21 mouse cellular contexts compared by ENCODE assay signal in the genomic region with DNA sequence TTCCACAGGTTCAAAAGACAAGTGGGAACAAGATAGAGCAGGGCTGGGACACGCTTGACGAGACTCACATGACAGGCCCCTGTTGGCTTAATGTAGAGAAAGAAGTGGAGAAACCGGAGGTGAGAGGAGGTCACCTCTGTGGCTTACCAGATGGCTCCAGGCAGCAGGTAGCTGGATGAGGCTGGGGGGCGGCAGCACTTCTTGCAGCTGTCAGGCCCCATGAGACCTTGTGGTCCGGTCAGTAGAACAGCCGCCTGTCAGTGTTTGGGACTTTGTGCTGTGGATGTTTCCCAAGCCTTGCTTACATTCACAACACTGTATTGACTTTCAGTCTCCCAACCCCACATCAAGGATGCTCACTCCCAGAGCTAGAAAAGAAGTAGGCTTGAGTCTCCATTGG.
DNase-seq lines count a peak whose midpoint lies in the region; TF ChIP-seq lines count a peak whose summit lies in the region.
"Had no signal": no experiment of that assay in that cellular context is flagged by ENCODE, and none has a peak within 500 bp of the region (broad histone marks: within the 10 kb centered on the region; RNA-seq: fewer than 3 reads in every experiment).

No protein-coding gene starts in this region.

- H3K9me3 ChIP-seq in CH12.LX (replicated peaks; ENCODE audit: low read length), result no peaks in the 10 kb centered on the region
- H3K9me3 ChIP-seq: embryonic facial prominence, embryonic 13.5 days; heart, embryonic 12.5 days; heart, embryonic 15.5 days had no signal

- no peak for TF ChIP-seq EP300 in CH12.LX (IDR thresholded peaks at IDR 0.05; ENCODE audit: low read length)

- peaks cover 0 to 10% of the 10 kb centered on the region in 2 experiments; a peak in 2 of 4 replicates for H3K4me1 ChIP-seq in CH12.LX (ENCODE audit: control insufficient read depth in 1 of 2, insufficient read depth in 2 of 2)

- dilution Hi-C loops in CH12.LX (cut with MboI; ENCODE audit: extremely low pct_ligation_motif_present, extremely low pct_unique_long_range_greater_than_20kb, low sequenced_read_pairs), result no loop called here

- H3K4me2 ChIP-seq in CH12.LX (ENCODE audit: insufficient read depth, low read depth, poor library complexity, severe bottlenecking), result no peak overlapping the region
- H3K4me2 ChIP-seq in myocyte (ENCODE audit: low read depth), result no peak overlapping the region
- H3K4me2 ChIP-seq: embryonic facial prominence, embryonic 13.5 days; heart, embryonic 12.5 days; heart, embryonic 15.5 days; hindbrain, embryonic 14.5 days had no signal

- peak; percentile 32 for DNase-seq in gastrocnemius, postnatal 14 days
- no peak for DNase-seq in gastrocnemius, adult 18-20 months (ENCODE audit: low spot score)
- peak; percentile 24 for DNase-seq in kidney, postnatal 10 days
- no peak for DNase-seq in kidney, adult 11 months
- DNase-seq in CH12.LX (ENCODE audit: extremely low read depth), result no peak
- no peak for DNase-seq in urinary bladder, postnatal 4 days (ENCODE audit: low spot score in 2 of 2)
- DNase-seq: adrenal gland, adult 2 months; adrenal gland, postnatal 14 days; B cell, adult 2 months; cerebellum, adult 11 months; cerebellum, adult 2 months; cerebellum, adult 9-11 months; cerebellum, postnatal 25 days; gastrocnemius, postnatal 10 days; heart, postnatal 4 days had no signal

- no peak overlapping the region for H3ac ChIP-seq in myocyte (ENCODE audit: control insufficient read depth, insufficient read length)

- H3K36me3 ChIP-seq in CH12.LX (replicated peaks in 1 of 2; ENCODE audit: control insufficient read depth in 1 of 2, insufficient read depth in 1 of 2, low read length in 1 of 2) (no peaks in the 10 kb centered on the region), myocyte (ENCODE audit: control insufficient read depth, insufficient read depth) (peaks cover 34% of the 10 kb centered on the region)

- in situ Hi-C loops in CH12.LX (cut with MboI; ENCODE audit: low pct_ligation_motif_present, low pct_unique_long_range_greater_than_20kb, low sequenced_read_pairs), result no loop called here

- H3K79me2 ChIP-seq in CH12.LX (replicated peaks; ENCODE audit: control insufficient read depth, extremely low read depth, insufficient read depth, poor library complexity, severe bottlenecking), result no peaks in the 10 kb centered on the region
- H3K79me2 ChIP-seq in myocyte (ENCODE audit: control insufficient read depth, insufficient read depth), result no peaks in the 10 kb centered on the region

- no peaks in the 10 kb centered on the region for H3K27me3 ChIP-seq in CH12.LX (replicated peaks)
- no peaks in the 10 kb centered on the region for H3K27me3 ChIP-seq in myocyte (ENCODE audit: control insufficient read depth, insufficient read depth, insufficient read length)
- H3K27me3 ChIP-seq: embryonic facial prominence, embryonic 13.5 days; heart, embryonic 12.5 days; heart, embryonic 15.5 days had no signal

- H3K4me3 ChIP-seq in CH12.LX (replicated peaks in 1 of 3; ENCODE audit: low read depth in 2 of 3, low read length in 2 of 3, poor library complexity in 1 of 3), result no peak overlapping the region
- H3K4me3 ChIP-seq in myocyte, result no peak overlapping the region
- H3K4me3 ChIP-seq: embryonic facial prominence, embryonic 13.5 days; heart, embryonic 12.5 days; heart, embryonic 15.5 days had no signal

- intact Hi-C loops in gastrocnemius, postnatal 14 days (cut with DNase I; ENCODE audit: low total_unique reads), result no loop called here

- no peak overlapping the region for H3K9ac ChIP-seq in CH12.LX (ENCODE audit: insufficient read depth, low read depth)
- H3K9ac ChIP-seq: embryonic facial prominence, embryonic 13.5 days; heart, embryonic 12.5 days; heart, embryonic 15.5 days; hindbrain, embryonic 14.5 days had no signal

- no peak for TF ChIP-seq CTCF in CH12.LX (conservative IDR thresholded peaks at IDR 0.05 in 1 of 2, IDR thresholded peaks at IDR 0.05 in 1 of 2; ENCODE audit: low read depth in 2 of 2, low read length in 2 of 2)

- TF ChIP-seq RAD21 in CH12.LX (IDR thresholded peaks at IDR 0.05; ENCODE audit: low read depth, low read length), result no peak

- no peak overlapping the region for H3K27ac ChIP-seq in CH12.LX (ENCODE audit: insufficient read depth, low read depth)
- H3K27ac ChIP-seq: embryonic facial prominence, embryonic 13.5 days; heart, embryonic 15.5 days; hindbrain, embryonic 14.5 days; hindbrain, postnatal 0 days had no signal

- TF ChIP-seq POLR2A in CH12.LX (IDR thresholded peaks at IDR 0.05; ENCODE audit: low read depth, low read length), result no peak
- no peak for TF ChIP-seq POLR2A in myocyte (IDR thresholded peaks at IDR 0.05; ENCODE audit: insufficient read length, low read depth)

TF ChIP-seq in CH12.LX, 34 proteins besides CTCF, POLR2A, EP300 and RAD21:
- TF ChIP-seq BHLHE40 (IDR thresholded peaks at IDR 0.05; ENCODE audit: low read depth, low read length) (peak; percentile 41; the same call in 1 of the 2 replicates), MYC (IDR thresholded peaks at IDR 0.05; ENCODE audit: low read depth, low read length) (no peak)

TF ChIP-seq in myocyte, 11 proteins besides CTCF, POLR2A, EP300 and RAD21:
- TF ChIP-seq TCF3 (IDR thresholded peaks at IDR 0.05; ENCODE audit: insufficient read length, low read depth) (no peak), MAX (IDR thresholded peaks at IDR 0.05; ENCODE audit: low read depth) (no peak), POLR2AphosphoS2 (IDR thresholded peaks at IDR 0.05; ENCODE audit: insufficient read length, low read depth) (no peak), SRF (IDR thresholded peaks at IDR 0.05; ENCODE audit: control insufficient read depth, insufficient read length, low read depth) (no peak), USF1 (IDR thresholded peaks at IDR 0.05; ENCODE audit: low read depth) (no peak), MYOG (IDR thresholded peaks at IDR 0.05; ENCODE audit: control insufficient read depth in 1 of 3, insufficient read depth in 1 of 3, insufficient read length in 2 of 3, low read depth in 2 of 3) (peak in 2 of 3 experiments; percentile 64 to 85), REST (IDR thresholded peaks at IDR 0.05; ENCODE audit: insufficient read depth, insufficient read length) (no peak), CEBPB (IDR thresholded peaks at IDR 0.05; ENCODE audit: insufficient read depth, poor library complexity, severe bottlenecking) (no peak), MYOD1 (IDR thresholded peaks at IDR 0.05; ENCODE audit: control insufficient read depth in 1 of 3, insufficient read length in 2 of 3, low read depth in 2 of 3) (peak in 2 of 3 experiments; percentile 57 to 90), E2F4 (IDR thresholded peaks at IDR 0.05; ENCODE audit: insufficient read depth) (no peak)

Comparison
In these comparisons a context has a peak if more than half of its experiments do, and no peak if none do; other contexts are left out.
1. DNase-seq: peak in gastrocnemius, postnatal 14 days (single experiment) and kidney, postnatal 10 days (single experiment); none in gastrocnemius, adult 18-20 months (single experiment), kidney, adult 11 months (single experiment), CH12.LX (single experiment) and urinary bladder, postnatal 4 days (0 of 2).